Mouse (Mus musculus) stomach, embryonic 14.5 days (tissue): ENCODE data around the gene Muc13. TPM values are rescaled to one million over a fixed set of nuclear protein-coding genes. Genes with fewer than 3 reads are reported as not detected.

ENCODE experiments used
- ATAC-seq: fragments of 200-750 bp; cut with Nextera tagmentation; 2 replicates; pipeline ENCODE4 v1.8.0; 2017; ENCODE audit warnings: low read depth, moderate TSS enrichment; ENCODE audit not compliant: insufficient number of reproducible peaks, insufficient read depth, low FRiP score
- H3K27ac ChIP-seq: fragments of 300-500 bp; sonication (generic); 2 replicates; pipeline ENCODE4 v1.5.1; 2014; ENCODE audit warnings: mild to moderate bottlenecking, low read length, moderate library complexity, mixed read lengths
- H3K27me3 ChIP-seq: fragments of 300-500 bp; sonication (generic); 2 replicates; pipeline ENCODE4 v1.6.1; 2014; ENCODE audit warnings: low read length, control low read depth, mixed read lengths; ENCODE audit not compliant: control insufficient read depth, insufficient read depth
- H3K36me3 ChIP-seq: fragments of 300-500 bp; sonication (generic); 2 replicates; pipeline ENCODE4 v1.6.1; 2014; ENCODE audit warnings: mild to moderate bottlenecking, control low read depth, low read length, moderate library complexity, mixed read lengths; ENCODE audit not compliant: control insufficient read depth, insufficient read depth
- H3K4me1 ChIP-seq: fragments of 300-500 bp; sonication (generic); 2 replicates; pipeline ENCODE4 v1.6.1; 2014; ENCODE audit warnings: low read length, control low read depth, mixed read lengths; ENCODE audit not compliant: control insufficient read depth, insufficient read depth
- H3K4me2 ChIP-seq: fragments of 300-500 bp; sonication (generic); replicated peaks from 2 replicates; pipeline ENCODE4 v1.6.1; 2014; ENCODE audit warnings: low read depth, low read length, control low read depth
- H3K4me3 ChIP-seq: fragments of 300-500 bp; sonication (generic); 2 replicates; pipeline ENCODE4 v1.5.1; 2014; ENCODE audit warnings: low read depth, low read length, control low read depth
- H3K9ac ChIP-seq: fragments of 300-500 bp; sonication (generic); replicated peaks from 2 replicates; pipeline ENCODE4 v1.6.1; 2014; ENCODE audit warnings: low read depth, mild to moderate bottlenecking, control low read depth, low read length, moderate library complexity, mixed read lengths
- H3K9me3 ChIP-seq: fragments of 300-500 bp; sonication (generic); 2 replicates; pipeline ENCODE4 v1.6.1; 2016; ENCODE audit warnings: low read depth, low read length, control low read depth; ENCODE audit not compliant: control insufficient read depth
- WGBS: fragments of 180-500 bp; shearing (Covaris S2); extraction: QIAGEN DNeasy Blood & Tissue Kit; methylation state at CpG from one replicate; pipeline ENCODE4 v1.1.7; 2014; 5-methylcytosine and 5-hydroxymethylcytosine counted together
- polyA plus RNA-seq: library from polyadenylated mRNA; unstranded; fragments of >200 nt; fragmentation: Nextera tagmentation; extraction: Ambion mirVana; gene quantifications from 2 replicates; pipeline ENCODE4 v1.2.1, GENCODE M21; 2014

The Muc13 gene
- polyA plus RNA-seq, 1 experiment from 2014 or later = 0.56 TPM

DNA sequence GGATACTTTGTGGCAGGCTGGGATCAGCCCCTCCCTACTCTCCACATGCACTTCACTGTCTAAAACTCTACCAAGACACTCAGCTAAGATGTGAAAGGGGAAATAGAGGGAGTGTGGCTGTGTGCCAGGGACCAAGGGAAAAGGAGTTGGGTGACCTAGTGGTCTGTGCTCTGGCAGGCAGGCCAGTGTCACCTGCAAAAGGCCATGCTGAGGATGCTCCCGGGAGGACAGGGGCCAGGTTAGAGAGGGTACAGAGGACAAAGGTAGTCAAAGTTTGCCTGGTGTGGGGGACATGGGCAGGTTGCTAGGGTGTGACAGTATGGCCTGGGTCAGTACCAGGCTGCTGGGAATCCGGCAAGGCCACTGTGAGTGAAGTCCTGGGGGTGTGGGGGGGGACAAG is 64.9 kb downstream of the Muc13 start:
- no peak overlapping the region for H3K4me3 ChIP-seq
- ATAC-seq = no peak
- no peaks in the 10 kb centered on the region for H3K9me3 ChIP-seq
- H3K4me2 ChIP-seq = no peak overlapping the region
- H3K27ac ChIP-seq = no peak overlapping the region
- 80% methylated on average over 2 of the region's 2 CpGs for WGBS
- H3K27me3 ChIP-seq = no peaks in the 10 kb centered on the region
- no peaks in the 10 kb centered on the region for H3K4me1 ChIP-seq
- H3K9ac ChIP-seq = no peak overlapping the region
- H3K36me3 ChIP-seq = no peaks in the 10 kb centered on the region

GRCm38 (mm10) chr16:33859380-33859779 is 65.5 kb downstream of the Muc13 start:
- Histone ChIP-seq H3K27ac (no peak overlapping the region), H3K36me3 (no peaks in the 10 kb centered on the region), H3K4me3 (no peak overlapping the region), H3K4me2 (no peak overlapping the region), H3K9me3 (no peaks in the 10 kb centered on the region), H3K9ac (no peak overlapping the region), H3K4me1 (no peaks in the 10 kb centered on the region), H3K27me3 (no peaks in the 10 kb centered on the region)
- no peak for ATAC-seq
- WGBS = 63% methylated on average over 5 of the region's 5 CpGs

DNA sequence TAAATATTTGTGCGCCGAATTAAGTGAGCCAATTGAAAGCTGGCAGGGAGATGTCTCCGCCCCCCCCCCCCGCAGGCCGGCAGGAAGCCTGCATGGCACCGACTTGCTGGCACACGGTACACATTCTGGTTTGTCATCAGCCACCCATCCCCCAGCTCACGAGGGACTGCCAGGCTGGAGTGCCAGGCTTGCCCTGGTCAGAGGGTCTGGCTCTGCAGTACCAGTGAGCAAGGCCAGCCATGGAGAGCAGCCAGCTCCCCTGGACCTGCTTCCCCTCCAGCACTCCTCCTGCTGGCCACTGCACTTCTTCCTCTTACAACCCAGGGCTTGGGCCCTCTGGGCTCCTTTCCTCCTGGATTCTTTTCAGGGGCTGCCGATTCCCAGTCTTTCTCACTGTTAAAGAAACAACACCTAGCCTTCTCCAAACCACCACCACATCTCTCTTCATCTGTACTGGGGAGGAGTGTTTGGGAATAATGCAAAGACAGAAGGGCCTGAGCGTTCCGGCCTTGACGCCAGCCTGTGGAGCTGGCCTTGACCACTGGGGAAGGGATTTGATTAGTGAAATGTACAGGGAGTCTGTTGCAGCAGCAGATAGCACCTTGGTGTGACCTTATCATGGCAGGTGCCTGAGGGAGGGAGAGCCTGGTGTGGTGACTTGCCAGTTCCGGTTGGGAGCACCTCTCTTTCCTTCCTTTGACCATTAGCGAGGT is 66.3 kb downstream of the Muc13 start:
- Histone ChIP-seq H3K9me3 (no peaks in the 10 kb centered on the region), H3K4me2 (no peak overlapping the region), H3K27me3 (no peaks in the 10 kb centered on the region), H3K27ac (no peak overlapping the region), H3K4me1 (no peaks in the 10 kb centered on the region), H3K9ac (no peak overlapping the region), H3K4me3 (no peak overlapping the region), H3K36me3 (no peaks in the 10 kb centered on the region)
- 57% methylated on average over 14 of the region's 14 CpGs for WGBS
- ATAC-seq = no peak

DNA sequence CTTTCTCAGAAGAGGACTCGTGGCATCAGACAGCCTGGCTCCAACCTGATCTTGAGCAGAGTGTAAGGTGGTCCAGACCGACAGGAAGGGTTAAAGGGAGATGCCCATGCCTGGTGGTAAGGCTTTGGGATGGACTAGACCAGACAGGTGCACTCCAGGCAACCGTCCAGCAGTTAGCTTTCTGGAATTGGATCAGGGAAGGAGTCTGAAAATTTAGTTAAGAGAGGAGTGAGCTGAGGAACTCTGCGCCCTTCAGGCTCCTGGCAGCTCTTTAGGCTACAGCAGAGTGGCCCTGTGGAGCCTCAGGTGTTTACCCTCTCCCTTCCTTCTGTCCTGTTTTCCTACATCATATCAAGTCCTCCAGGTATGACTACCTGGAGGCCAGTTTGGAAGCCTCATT is 68.6 kb downstream of the Muc13 start:
- Histone ChIP-seq H3K4me3 (no peak overlapping the region), H3K4me2 (no peak overlapping the region), H3K9me3 (no peaks in the 10 kb centered on the region), H3K36me3 (no peaks in the 10 kb centered on the region), H3K27me3 (no peaks in the 10 kb centered on the region), H3K9ac (no peak overlapping the region), H3K27ac (no peak overlapping the region), H3K4me1 (no peaks in the 10 kb centered on the region)
- WGBS = 85% methylated on average over 4 of the region's 4 CpGs
- ATAC-seq = no peak

DNA sequence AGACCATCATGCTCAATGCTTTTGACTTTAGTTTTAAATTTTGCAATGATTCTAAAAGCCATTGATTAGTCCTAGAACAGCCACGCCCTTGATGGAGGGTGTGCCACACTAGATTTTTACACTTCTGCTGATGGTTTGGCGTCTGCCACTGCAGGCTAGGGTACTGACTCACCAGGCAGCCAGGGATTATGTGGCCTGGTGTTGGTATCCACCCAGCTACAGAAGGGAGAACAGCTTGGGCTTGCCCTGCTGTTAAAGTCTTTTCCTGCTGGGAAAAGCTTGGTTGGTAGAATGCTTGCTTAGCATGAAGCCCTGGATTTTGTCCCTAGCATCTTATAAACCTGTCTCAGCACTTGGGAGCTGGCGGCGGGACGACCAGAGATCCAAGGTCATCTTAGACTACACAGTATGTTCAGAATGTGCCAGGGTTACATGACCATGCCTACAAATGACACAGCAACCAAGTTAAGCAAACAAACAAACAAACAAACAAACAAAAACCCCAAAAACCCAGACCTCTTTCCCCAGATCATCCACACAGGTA is 69.4 kb downstream of the Muc13 start:
- Histone ChIP-seq H3K4me2 (no peak overlapping the region), H3K9ac (no peak overlapping the region), H3K9me3 (no peaks in the 10 kb centered on the region), H3K4me3 (no peak overlapping the region), H3K27me3 (no peaks in the 10 kb centered on the region), H3K36me3 (no peaks in the 10 kb centered on the region), H3K27ac (no peak overlapping the region), H3K4me1 (no peaks in the 10 kb centered on the region)
- ATAC-seq = no peak
- WGBS = 86% methylated on average over 5 of the region's 5 CpGs

Other genes starting within 250 kb of the Muc13 start
- gene Heg1, start 109.7 kb upstream of the Muc13 start, polyA plus RNA-seq = 22.9 and 27.2 TPM in 2 replicates
- gene Itgb5, start 35.6 kb downstream of the Muc13 start, polyA plus RNA-seq = 32.5 and 37.2 TPM in 2 replicates
- 62.9 and 65.7 TPM in 2 replicates for gene Umps, start 173.0 kb downstream of the Muc13 start, polyA plus RNA-seq